Mouse (Mus musculus): ENCODE data around the gene Gtf2ird2.
A peak's percentile ranks its signal among the peaks of the same experiment; 100 is the strongest.

The Gtf2ird2 gene

DNA sequence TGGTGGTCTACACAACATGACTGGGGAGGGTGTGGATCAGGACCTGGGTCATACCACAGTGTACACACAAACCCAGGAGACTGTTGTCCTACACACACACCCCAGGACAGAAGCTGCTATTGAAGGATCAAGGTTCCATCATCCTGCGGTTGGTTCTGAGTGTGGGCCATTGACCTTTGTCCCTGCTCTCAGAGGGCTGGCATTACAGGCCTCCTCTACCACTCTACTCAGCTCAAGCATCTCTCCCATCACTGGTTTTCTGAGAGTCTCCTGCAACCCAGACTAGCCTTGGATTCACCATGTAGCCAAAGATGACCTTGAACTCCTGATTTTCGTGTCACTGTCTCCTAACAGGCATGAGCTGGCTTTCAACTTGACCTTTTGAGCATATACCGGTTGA, 52.4 kb downstream of the Gtf2ird2 start:
- DNase-seq = no peak

DNA sequence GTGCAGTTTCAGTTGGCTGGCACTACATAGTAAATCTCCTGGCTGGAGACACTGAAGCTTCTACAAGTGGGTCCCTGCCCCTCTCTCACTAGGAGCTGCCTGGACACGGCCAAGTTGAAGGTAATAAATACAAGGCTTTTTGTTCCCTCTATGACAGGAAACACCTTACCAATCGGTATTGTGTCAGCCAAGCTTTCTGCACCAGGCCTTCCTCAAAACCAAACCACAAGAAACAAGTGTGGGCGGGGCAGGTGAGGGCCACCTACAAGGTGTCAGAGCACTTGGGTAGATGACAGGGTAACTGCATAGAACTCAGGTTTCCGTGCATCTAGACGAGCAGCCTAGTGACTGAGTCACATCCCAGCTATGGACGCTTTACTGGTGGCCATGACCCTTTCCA, 53.0 kb downstream of the Gtf2ird2 start:
- DNase-seq = no peak

DNA sequence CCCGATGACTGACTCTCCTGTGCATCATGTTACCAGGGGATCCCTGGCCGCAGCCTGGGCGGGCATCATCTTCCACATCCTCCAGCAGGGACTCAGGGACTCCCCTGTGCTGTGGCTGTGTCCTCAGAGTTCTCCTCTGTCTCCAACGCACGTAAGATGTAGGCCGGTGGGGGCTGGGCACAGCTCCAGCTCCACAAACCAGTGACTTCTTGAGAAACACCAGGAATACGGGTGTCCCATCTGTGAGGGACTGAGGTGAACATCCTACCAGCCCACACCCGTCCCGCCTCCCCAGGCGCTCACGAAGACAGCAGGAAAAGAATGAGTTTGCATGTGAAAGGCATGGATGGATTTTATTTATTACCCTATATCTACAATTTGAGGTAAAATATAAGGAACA, 53.7 kb downstream of the Gtf2ird2 start:
- DNase-seq = peak in 1 of 2 experiments; percentile 32

DNA sequence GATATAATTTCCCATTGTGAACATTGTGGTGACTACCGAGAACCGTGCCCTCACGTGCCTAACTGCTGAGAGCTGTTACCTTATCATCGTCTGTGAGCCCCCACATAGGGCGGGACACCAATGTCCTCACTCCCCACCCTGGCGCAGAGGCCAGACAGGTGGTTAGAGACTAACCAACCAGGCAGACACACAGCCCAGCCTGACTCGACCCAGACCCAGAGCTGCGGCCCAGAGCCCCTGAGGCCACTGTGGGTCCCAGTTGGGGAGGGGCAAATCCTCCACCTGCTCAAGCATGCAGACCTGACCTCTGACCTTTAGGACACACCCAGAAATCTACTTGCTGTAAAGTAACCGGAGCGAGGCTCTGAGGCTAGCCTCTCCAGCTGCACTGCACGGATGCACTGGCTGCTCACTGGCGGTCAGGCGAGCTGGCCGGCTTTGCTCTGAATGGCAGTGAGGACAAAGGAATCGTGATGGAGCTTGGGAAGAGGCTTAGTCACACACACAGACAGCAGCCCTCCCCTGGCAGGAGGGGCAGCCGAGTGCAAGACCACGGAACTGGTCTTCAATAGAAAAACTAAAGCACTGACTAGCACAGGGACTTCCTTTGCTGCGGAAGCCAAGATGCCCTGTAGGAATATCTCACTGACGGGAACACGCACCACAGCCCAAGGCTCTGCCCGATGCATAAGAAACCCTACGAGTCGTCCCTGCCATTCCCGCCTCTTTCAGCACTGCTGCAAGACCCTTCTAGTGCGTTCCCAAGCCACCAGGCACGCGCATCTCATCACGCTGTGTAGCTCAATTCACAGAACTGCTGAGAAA, 54.3 kb downstream of the Gtf2ird2 start:
- no peak for DNase-seq

DNA sequence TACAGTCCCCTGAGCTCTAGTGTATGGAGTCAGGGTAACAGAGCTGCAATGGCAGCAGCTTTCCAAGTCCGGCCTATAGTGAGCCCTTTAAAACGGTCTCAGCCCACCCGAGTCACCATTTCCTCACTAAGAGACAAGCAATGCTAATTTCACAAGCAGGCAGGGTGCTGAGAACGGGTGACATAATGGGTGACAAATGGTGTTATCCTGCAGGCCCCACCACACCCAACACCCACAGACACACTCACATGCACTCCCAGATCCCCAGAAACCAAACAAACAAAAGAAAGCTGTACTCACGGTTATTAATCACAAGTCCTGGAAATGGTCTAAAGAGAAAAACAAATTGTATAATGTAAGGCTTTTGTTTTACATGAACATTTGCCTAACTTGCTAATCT, 58.0 kb downstream of the Gtf2ird2 start:
- DNase-seq = no peak

DNA sequence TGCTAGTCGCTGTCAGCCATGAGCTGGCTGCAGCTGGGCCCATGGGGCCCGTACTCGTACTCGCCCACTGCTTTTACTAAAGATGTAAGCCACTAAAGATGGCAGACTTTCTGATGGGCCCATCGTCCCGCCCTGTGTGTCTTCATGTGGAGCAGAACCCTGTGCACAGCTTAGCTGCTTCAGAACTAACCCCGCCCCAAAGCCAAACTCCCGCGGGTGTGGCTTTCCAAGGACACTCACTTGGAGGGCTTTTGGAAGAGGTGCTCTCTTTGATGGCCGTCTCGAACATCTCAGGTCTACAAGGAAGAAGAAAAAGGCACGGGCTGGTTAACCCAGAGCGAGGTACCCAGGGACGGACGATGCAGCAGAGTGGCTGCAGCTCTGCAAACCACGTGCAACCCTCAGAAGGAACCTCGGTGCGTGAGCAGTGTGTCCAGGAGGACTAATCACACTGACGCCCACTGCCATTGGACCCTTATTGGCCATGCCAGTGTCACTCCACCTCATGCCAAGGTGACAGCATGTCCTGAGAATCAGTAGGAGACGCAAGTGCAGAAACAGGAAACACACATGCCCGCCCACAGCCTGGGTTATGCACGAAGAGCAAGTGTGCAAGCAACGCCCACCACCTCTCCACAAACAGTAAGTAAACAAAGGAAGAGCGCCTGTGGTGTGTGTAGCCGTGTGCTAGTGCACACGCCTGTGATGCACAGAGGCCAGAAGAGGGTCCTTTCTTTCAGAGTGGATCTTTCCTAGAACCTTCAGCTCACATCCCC, 60.0 kb downstream of the Gtf2ird2 start:
- no peak for DNase-seq

DNA sequence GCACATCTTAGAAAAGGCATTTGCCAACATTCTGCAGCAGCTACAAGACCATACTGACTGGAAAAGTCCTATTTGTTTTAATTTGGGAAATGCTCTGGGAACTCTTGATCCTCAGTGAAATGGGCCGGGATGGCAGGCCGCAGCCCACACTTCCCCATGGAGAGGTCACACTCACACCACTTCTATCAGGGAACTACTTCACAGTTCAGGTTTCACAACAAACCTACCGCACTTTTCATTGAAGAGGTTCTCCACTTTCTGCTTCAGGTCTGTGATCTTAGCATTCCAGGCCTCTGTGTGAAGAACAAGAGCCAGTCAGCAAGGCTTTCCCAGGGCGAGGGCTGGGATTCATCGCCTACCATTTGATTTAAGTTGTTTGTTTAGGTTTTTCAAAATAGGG, 61.1 kb downstream of the Gtf2ird2 start:
- no peak for DNase-seq

DNA sequence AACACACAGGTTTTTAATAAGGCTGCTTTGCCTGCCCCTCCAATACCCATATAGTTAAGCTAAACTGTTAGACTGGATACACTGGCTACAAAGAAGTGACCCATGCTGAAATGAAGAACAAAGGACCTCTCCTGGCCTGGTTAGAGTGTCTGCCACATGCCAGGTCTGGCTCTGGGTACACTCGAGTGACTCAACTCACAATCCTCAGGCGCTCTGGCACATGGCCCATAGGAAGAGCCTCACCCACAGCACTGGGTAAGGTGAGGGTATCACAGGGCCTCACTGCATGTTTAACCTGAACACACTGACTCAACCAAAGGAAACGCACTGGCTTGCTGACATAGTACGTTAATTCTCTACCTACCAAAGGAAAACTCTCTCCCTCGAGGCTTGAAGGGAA, 62.3 kb downstream of the Gtf2ird2 start:
- DNase-seq = peak in 1 of 2 experiments; percentile 64

DNA sequence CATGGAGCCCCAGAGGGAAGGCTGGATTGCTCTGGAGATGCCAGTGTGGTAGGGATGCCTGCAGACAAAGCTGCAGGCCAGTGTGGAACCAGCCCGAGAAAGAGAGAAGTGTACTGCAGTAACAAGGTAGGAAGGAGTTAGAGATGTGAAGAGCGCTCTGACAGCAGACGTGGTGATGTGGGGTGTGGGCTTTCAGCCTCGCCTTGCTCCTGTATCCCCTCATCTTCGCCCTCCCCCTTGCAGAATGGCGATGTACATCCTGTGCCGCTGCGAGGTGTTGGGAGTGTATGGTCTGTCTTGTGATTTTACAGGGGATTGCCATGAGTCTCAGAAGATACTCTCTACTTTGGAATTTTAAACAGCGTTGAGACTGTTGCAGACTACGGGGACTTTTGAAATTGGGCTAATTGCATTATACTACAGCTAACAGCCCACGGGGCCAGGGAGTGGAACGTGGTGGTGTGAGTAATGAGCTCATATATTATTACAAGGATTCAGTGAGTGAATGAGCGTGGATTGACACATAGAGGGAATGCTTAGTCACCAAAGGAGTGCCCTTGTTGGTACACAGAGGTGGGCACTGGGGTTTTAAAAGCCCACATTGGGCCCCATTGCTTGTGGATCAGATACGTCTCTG, 64.9 kb downstream of the Gtf2ird2 start:
- DNase-seq = no peak

DNA sequence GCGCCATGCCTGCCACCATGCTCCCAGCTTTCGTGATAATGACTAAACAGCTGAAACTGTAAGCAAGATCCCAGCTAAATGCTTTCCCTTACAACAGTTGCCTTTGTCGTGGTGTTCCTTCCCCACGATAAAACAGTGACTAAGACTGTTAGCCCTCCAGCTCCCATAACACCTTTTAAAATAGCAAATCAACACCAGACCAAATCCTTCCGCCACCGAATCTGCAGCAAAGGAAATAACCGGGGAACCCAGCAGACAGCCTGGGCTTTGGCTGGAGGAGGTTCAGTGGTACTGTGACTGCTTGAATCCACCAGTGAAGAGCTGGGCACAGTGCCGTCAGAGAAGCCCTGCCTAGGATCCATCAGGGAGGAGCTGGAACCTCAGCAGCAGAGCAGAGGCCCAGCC, 65.4 kb downstream of the Gtf2ird2 start:
- no peak for DNase-seq

DNA sequence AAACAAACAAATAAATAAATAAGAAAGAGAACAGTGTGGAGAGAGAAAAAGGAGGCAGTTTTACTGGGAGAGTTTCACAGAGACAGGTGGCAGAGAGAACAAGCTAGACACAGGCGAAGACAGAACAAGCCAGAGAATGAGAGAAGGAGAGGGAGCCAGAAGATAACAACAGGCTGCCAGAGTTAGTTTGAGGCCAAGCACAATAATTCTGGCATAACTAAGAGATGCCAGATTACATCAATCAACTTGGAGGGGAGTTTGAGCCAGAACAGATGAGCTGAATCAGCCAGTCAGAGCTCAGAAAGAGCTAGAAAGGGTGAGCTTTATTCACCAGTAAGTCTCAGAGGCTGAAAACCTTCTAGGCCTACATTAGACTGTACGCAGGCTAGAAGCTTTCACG, 66.8 kb downstream of the Gtf2ird2 start:
- DNase-seq = no peak

DNA sequence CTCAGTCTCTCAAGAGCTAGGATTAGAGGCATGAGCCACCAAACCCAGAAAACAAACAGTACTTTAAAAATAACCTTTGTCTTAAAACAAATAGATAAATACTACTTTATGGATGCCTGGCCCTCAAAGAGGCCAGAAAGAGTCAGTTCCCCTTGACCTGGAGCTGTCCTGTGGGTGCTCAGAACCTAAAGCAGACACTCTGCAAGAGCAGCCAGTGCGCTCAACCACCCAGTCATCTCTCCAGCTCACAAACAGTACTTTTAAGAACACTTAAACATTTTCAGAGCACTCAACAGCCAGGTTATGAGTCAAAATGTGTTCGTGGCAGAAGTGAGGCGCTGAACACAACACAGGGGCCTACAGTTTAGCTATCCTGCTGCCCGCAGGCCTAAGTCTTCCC, 67.3 kb downstream of the Gtf2ird2 start:
- DNase-seq = no peak

DNA sequence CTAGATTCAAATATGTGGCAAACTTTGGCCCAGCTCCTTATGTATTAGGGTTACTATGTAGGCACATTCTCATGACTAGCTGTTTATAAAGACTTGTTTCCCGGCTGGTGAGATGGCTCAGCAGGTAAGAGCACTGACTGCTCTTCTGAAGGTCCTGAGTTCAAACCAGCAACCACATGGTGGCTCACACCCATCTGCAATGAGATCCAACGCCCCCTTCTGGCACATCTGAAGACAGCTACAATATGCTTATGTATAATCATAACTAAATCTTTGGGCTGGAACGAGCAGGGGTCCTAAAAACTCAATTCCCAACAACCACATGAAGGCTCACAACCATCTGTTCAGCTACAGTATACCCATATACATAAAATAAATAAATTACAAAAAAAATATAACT, 70.0 kb downstream of the Gtf2ird2 start:
- DNase-seq = no peak

DNA sequence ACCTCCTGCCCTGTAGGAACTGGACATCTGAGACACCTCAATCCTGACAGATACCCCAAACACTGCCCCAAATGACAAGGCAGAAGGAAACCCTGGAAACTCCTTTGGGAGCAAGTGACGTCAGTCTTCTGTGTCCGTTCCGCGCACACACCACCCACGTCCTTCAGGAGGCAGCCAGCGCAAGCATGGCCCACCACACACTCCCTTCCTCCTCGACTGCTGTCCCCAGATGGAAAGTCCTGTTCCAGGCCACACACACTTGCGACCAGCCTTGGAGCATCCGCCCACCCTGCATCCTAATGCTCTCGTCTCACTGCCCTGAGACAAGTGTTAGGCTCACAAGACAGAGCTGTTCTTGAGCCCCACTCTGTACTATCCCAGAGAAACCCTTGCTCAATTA, 71.5 kb downstream of the Gtf2ird2 start:
- DNase-seq = no peak

DNA sequence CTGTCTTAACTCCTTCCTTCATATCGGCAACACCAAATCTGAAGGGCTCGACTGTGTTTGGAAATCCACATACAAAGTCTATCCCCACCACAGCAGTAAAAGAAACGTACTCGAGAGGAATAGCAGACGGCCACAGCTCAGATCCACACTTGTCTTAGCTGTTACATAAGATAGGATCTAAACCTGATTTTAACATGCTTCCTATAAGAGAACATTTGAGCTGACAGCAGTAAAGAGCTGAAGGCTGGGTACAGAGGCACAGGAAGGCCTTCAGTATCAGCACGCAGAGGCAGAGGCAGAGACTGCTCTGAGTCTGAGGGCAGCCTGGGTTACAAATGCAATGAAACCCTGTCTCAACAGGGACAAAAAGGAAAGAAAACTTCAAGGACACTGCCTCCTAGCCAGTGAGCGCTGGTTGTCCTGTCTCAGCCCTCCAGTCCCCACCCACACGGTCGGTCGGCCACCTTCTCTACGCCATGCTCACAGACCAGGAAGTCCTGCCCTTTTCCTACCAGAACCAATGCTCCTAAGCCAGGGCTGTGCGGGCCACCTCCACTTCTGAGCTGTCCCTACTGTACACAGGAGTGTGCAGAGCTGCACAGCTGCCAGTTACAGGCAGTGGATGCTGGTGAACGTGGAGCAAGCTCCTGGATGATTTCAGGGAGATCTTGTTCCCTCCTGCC, 73.7 kb downstream of the Gtf2ird2 start:
- DNase-seq = no peak

DNA sequence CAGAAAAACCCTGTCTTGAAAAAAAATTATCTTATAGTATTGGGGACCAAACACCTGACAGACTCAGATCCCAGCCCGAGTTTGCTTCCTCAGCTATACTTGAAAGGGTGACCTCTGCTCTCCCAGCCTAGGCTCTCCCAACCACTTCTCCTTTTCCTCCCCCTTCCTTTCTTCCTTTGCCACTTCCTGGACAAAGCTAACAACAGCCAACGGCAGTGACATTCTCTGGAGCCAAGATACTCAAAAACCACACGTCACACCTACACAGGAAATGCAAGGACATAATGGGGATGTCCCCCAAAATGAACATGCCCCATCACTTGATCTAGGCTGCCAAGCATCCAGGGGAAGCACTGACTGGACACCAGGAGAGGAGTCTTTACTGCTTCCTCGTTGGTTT, 74.6 kb downstream of the Gtf2ird2 start:
- DNase-seq = no peak

DNA sequence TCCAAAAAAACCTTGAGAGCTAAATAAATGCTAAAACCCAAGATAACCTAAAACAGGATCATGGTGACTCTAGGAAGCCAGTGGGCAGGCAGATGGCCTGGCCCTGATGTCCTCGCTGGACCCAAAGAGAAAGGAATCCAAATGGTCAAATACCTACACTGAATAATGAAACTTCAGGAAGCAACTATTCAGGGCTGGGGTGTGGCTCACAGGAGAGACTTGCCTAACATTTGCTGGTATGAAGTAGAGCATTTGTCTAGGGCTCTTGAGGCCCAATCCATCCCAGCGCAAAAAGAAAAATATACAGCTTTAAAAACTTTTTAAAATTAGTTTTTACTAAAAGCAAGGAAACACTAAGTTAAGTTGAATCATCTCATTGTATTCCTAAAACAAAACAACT, 75.1 kb downstream of the Gtf2ird2 start:
- DNase-seq = no peak

DNA sequence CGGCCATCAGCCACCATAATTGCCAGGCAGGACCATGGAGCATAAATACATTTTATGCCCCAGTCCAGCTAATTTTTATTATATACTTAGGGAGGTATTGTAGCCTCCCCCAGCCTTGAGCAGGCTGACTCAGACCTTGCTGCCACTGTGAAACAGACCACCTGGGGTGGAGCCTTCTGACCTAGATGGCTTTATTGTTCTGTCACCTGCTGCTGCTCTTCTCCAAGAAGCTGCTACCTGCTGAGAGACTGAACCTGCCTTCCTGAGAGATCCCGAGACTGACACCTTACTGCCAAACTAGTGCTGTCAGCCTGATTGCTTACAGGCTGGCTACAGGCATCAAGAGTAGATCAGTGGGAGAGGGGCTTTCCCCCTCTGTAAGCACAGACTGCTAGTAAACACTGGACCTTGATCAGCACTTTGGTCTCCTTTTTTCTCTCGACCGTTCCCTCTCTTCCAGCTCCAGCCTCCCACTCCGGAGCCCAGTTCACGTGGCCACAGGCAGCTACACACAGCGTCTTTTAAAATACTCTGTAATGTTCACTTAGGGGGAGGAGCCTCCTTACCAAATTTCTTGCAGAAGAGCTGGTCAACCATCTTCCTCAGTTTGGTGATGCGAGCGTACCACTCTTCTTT, 76.3 kb downstream of the Gtf2ird2 start:
- peak; percentile 43 to 61 for DNase-seq

DNA sequence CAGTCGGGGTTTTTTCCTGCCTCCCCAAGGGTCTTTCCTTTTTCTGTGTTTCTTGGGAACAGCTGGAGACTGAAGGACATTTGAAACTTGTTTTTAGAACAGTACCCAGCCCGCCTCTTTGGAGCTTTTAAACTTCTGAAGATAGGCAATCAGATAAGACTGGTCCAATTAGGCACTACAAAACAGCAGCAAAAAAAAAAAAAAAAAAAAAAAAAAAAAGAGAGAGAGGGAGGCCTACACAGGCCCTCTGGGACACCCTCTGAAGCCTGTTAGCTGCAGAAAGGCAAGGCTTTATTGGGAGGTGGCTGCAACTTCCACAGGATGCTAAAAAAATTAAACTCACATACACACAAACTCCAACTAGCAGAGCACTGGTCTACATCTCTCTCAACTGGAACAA, 82.1 kb downstream of the Gtf2ird2 start:
- DNase-seq = no peak

DNA sequence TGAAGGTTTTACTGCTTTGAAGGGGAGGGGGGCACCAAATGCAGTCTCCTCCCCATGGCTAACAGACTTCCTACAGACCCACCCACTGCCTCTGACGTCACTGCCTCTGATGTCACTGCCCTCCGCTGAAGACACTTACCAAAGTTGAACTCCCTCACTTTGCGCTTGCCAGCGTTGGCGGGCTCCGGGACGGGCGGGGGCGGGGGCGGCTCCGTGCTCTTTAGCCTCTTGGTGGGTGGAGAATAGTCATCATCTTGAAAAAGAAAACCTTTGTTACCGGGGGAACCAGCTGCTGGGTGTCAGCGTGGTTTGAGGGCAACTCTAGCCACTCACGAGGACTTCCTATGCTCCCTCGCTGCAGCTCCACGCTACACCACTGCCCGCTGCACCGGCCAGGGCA, 82.6 kb downstream of the Gtf2ird2 start:
- no peak for DNase-seq

DNA sequence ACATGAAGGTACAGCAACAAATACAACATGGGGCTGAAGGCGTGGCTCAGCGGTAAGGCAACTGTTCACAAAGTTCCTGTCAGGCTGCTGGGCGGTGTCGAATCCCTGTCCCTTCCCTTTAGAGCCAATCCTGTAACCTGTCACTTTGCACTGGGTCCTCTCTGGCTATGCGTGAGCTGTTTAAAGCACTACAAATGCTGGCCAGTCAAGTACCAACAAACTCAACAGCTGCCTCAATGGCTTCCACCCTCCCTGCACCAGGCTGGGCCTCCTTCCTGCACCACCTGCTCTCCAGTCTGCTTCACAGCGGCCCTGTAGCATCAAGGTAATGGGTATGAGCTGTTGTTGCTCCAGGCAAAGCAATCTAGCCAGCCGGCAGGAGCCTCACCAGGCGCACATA, 84.9 kb downstream of the Gtf2ird2 start:
- DNase-seq = no peak

DNA sequence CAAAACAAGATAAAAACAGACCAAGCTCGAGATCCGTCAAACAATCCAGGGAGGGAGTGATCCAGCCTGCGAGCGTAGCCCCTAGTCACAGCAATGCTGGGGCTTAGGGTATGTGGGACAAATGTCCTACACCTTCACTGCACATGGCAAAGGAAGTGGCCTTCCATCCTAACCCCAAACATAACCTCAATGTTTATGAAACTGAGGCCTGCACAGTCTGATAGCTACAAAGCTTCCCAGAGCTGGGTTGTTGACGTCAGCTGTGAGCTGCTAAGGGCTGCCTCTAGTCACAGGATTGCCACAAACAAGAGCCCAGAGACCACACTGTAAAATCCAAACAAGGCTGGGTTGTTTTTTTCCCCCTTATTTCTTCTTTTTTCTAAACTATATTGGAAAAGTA, 85.9 kb downstream of the Gtf2ird2 start:
- DNase-seq = no peak

DNA sequence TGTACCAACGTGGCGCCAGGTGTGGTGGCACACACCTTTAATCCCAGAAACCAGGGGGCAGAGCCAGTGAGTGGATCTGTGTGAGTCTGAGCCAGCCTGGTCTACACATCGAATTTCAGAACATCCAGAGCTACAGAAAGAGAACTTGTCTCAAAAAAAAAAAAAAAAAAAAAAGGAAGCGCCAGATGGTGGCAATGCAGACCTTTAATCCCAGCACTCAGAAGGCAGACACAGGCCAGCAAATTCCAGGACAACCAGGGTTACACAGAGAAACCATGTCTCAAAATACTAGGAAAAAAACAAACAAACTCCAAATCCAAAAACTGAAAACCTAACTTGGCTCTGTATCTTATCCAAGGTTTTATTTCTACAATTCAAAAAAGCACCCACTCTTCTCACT, 86.7 kb downstream of the Gtf2ird2 start:
- no peak for DNase-seq
